Mouse (Mus musculus) heart, postnatal 0 days (tissue): ENCODE results near the gene S100a14.

Experiments used
- CTCF ChIP-seq: IDR thresholded peaks from 2 replicates; pipeline ENCODE4 v1.5.1; 2016; ENCODE audit warnings: antibody characterized with exemption, control low read depth, low read depth
- EP300 ChIP-seq: IDR thresholded peaks from 2 replicates; pipeline ENCODE4 v1.6.1; 2016; ENCODE audit warnings: antibody characterized with exemption, low read depth

DNA sequence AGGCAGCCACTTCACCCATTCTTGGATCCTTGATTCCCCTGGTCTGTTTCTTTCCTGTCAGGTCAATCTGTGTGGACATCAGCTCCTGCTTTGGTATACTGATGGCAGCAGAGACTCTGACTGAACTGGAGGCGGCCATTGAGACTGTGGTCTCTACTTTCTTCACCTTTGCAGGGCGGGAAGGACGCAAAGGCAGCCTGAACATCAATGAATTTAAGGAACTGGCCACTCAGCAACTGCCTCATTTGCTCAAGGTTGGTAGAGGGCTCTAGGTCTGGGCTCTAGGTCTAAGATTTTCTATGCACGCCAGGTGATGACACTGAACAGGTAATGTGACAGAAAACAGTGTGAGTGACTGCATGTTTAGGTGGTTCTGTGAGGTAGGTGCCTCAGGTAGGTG is 10.9 kb upstream of the S100a14 start:
- no peak for TF ChIP-seq CTCF
- no peak for TF ChIP-seq EP300
